Mouse (Mus musculus): ENCODE measurements around the gene Gcnt7. TPM values are rescaled to one million over a fixed set of nuclear protein-coding genes. Genes with fewer than 3 reads are reported as not detected.

The Gcnt7 gene
- polyA plus RNA-seq (2015; fragmentation: Illumina TruSeq; extraction: RNeasy Lipid Tissue Mini Kit (QIAGEN cat#74804); ENCODE audit: insufficient read depth, low read depth, low replicate concordance) = not detected

DNA sequence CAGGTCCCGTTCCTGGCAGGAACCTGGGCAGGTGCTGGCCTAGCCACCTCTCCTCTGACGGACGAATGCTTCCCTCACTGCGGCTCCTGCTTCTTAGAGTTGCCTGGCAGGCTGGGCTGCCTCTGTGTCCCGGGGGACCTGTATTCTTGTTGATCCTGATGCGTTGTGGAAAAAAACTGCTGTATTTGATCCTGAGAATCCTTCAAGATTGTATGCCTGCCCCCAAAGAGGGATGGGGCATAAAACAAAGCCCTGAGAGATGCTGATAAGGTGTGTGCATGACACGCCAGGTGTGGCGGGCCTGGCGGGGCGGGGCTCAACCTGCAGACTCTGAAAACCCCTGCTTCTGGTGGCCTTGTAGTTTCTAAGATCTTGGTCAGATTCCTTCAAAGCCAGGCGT is at the start of gene Gcnt7:
Gene Gcnt7, minus strand, starts transcription at position 101 of the 400 bp plus-strand sequence.

DNA sequence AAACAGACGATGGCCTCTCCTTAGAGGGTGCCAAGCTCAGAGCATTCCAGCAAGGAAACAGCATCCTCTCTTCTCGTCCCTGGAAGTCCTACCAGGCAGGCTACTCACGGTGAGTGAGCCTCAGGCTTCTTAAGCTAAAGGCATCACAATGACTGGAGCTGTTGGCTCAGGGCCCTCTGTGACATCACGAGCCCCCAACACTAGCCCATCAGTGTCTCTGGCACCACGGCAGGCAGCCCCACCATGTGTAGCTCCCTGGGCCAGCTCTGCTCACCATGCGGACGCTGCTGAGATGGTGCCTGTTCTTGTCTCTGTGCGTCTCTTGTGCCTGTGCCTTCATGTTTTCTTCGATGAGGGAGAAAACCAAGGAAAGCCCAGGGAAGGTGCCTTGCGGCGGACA is 13.9 kb upstream of the Gcnt7 start, which contains the start of gene Fam209:
Gene Fam209, plus strand, starts transcription at position 203 of the 400 bp plus-strand sequence.

DNA sequence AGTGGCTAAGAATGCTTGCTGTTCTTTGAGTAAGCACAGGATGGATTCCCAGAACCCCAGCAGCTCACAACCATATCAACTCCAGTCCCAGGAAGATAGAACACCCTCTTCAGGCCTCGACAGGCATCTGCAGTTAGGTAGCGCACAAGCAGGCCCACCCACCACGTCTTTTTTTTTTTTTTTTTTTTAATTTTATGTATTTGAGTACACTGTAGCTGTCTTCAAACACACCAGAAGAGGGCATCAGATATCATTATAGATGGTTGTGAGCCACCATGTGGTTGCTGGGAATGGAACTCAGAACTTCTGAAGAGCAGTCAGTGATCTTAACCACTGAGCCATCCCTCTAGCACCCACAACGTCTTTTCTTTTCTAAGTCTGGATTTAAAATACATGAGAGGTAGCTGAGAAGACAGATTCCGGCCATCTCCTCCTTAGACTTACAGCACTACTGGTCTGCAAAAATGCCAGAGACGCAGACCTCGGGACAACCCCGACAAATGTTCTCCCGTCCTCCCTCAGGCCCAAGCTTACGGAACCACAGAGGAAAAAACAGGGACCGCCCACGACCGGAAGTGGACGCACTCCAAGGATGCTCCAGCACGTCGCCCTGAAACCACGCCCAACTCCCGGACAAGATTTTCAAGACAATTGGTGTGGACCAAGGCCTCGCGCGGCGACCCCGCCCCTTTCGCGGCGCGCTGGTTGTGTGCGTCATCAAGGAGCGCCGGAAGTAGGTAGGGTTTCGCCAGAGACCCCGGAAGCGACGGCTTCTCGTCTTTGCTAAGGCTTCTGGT is 18.4 kb downstream of the Gcnt7 start, which contains the start of gene Rtf2:
Gene Rtf2, plus strand, starts transcription at position 714 of the 797 bp plus-strand sequence.

Other genes with a start within 250 kb of the Gcnt7 start
- gene Mc3r, start 210.1 kb downstream of the Gcnt7 start, polyA plus RNA-seq (2015; fragmentation: Illumina TruSeq; extraction: RNeasy Lipid Tissue Mini Kit (QIAGEN cat#74804); ENCODE audit: insufficient read depth, low read depth, low replicate concordance) = not detected
- 5.9 TPM for gene Fam210b, start 113.0 kb downstream of the Gcnt7 start, polyA plus RNA-seq (2015; fragmentation: Illumina TruSeq; extraction: RNeasy Lipid Tissue Mini Kit (QIAGEN cat#74804); ENCODE audit: insufficient read depth, low read depth, low replicate concordance)
- not detected for gene Aurka, start 88.1 kb downstream of the Gcnt7 start, polyA plus RNA-seq (2015; fragmentation: Illumina TruSeq; extraction: RNeasy Lipid Tissue Mini Kit (QIAGEN cat#74804); ENCODE audit: insufficient read depth, low read depth, low replicate concordance)
- 5.6 TPM for gene Cstf1, start 87.9 kb downstream of the Gcnt7 start, polyA plus RNA-seq (2015; fragmentation: Illumina TruSeq; extraction: RNeasy Lipid Tissue Mini Kit (QIAGEN cat#74804); ENCODE audit: insufficient read depth, low read depth, low replicate concordance)
- 0.30 TPM for gene Cass4, start 64.8 kb downstream of the Gcnt7 start, polyA plus RNA-seq (2015; fragmentation: Illumina TruSeq; extraction: RNeasy Lipid Tissue Mini Kit (QIAGEN cat#74804); ENCODE audit: insufficient read depth, low read depth, low replicate concordance)
- gene Rtf2, start 18.0 kb downstream of the Gcnt7 start, polyA plus RNA-seq (2015; fragmentation: Illumina TruSeq; extraction: RNeasy Lipid Tissue Mini Kit (QIAGEN cat#74804); ENCODE audit: insufficient read depth, low read depth, low replicate concordance) = 10.7 TPM
- not detected for gene Fam209, start 13.9 kb upstream of the Gcnt7 start, polyA plus RNA-seq (2015; fragmentation: Illumina TruSeq; extraction: RNeasy Lipid Tissue Mini Kit (QIAGEN cat#74804); ENCODE audit: insufficient read depth, low read depth, low replicate concordance)
- gene Tfap2c, start 91.0 kb upstream of the Gcnt7 start, polyA plus RNA-seq (2015; fragmentation: Illumina TruSeq; extraction: RNeasy Lipid Tissue Mini Kit (QIAGEN cat#74804); ENCODE audit: insufficient read depth, low read depth, low replicate concordance) = not detected

Data from pancreas, adult 10 weeks (tissue).